Mouse (Mus musculus) small intestine, adult 2 months (tissue): ENCODE results near the gene Ccdc92b. TPM values are rescaled to one million over a fixed set of nuclear protein-coding genes. Genes with fewer than 3 reads are reported as not detected.
A peak's percentile ranks its signal among the peaks of the same experiment; 100 is the strongest.

Source experiments
- H3K27ac ChIP-seq: fragments of 200-500 bp; 2 replicates; pipeline ENCODE4 v1.5.1; 2012; ENCODE audit warnings: low read depth, low read length, control low read depth, inconsistent platforms; ENCODE audit not compliant: insufficient read depth
- H3K27me3 ChIP-seq: fragments of 200-500 bp; 2 replicates; pipeline ENCODE4 v1.6.1; 2012; ENCODE audit warnings: mild to moderate bottlenecking, moderate library complexity, low read length, inconsistent platforms; ENCODE audit not compliant: control insufficient read depth, insufficient read depth
- H3K36me3 ChIP-seq: fragments of 200-500 bp; 2 replicates; pipeline ENCODE4 v1.6.1; 2012; ENCODE audit warnings: mild to moderate bottlenecking, low read length, control low read depth, inconsistent platforms; ENCODE audit not compliant: control insufficient read depth, insufficient read depth
- H3K4me1 ChIP-seq: fragments of 200-500 bp; 2 replicates; pipeline ENCODE4 v1.6.1; 2012; ENCODE audit warnings: low read length, inconsistent platforms, mixed read lengths; ENCODE audit not compliant: control insufficient read depth, insufficient read depth, insufficient read length
- H3K4me3 ChIP-seq: fragments of 200-500 bp; 2 replicates; pipeline ENCODE4 v1.5.1; 2012; ENCODE audit warnings: low read depth, mild to moderate bottlenecking, control low read depth, inconsistent platforms, low read length, moderate library complexity
- CTCF ChIP-seq: fragments of 200-500 bp; IDR thresholded peaks from 2 replicates; pipeline ENCODE4 v1.5.1; 2012; ENCODE audit warnings: low read depth, mild to moderate bottlenecking, control low read depth, inconsistent platforms, low read length, moderate library complexity, mixed read lengths; ENCODE audit not compliant: insufficient replicate concordance, insufficient read length; ENCODE audit errors: extremely low read depth
- POLR2A ChIP-seq: fragments of 200-500 bp; IDR thresholded peaks from 2 replicates; pipeline ENCODE4 v1.6.1; 2012; ENCODE audit warnings: low read depth, mild to moderate bottlenecking, control low read depth, inconsistent platforms, low read length, moderate library complexity
- WGBS: fragments of 180-500 bp; shearing (Covaris S2); methylation state at CpG from one replicate; pipeline ENCODE4 v1.1.7; 2018; 5-methylcytosine and 5-hydroxymethylcytosine counted together
- polyA plus RNA-seq: library from polyadenylated mRNA; depleted of rRNA; stranded (reverse); fragments of >200 nt; gene quantifications from 2 replicates; pipeline ENCODE4 v1.2.3, GENCODE M21; 2012

Ccdc92b gene
- polyA plus RNA-seq, 1 experiment, result 0.77 TPM

DNA sequence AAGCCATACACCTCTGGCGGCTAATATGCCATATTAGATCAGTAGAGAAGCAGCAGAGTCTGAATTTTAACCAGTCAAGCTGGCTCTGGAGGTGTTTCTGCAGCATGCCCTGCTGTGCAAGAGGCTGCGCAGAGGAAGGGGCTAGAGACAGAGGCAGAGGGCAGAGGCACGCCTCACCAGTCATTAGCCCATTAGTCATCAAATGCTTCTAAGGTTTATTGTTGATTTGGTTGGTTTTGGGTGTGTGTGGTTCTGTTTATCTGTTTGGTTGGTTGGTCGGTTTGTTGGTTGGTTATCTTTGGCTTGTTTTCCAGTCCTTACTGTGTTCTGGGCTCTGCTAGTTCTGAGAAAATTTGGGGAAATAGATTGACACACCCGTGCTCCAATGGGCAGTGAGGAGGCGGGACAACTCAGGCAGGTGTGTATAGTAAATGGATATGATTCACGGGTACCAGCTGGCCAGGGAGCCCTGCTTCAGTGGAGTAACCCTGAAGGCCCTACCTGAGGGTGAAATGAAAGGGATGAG, 35.5 kb upstream of the Ccdc92b start:
- WGBS, result 59% methylated on average over 7 of the region's 7 CpGs
- no peaks in the 10 kb centered on the region for H3K4me1 ChIP-seq
- no peak for TF ChIP-seq POLR2A
- no peak for TF ChIP-seq CTCF
- H3K36me3 ChIP-seq, result no peaks in the 10 kb centered on the region
- H3K27ac ChIP-seq, result no peak overlapping the region
- H3K27me3 ChIP-seq, result no peaks in the 10 kb centered on the region
- H3K4me3 ChIP-seq, result no peak overlapping the region

- Histone ChIP-seq H3K27me3 (peaks cover 11% of the 10 kb centered on the region), H3K4me1 (peaks cover 7% of the 10 kb centered on the region; the same call in 1 of the 2 replicates), H3K27ac (no peak overlapping the region), H3K4me3 (no peak overlapping the region), H3K36me3 (no peaks in the 10 kb centered on the region)
- WGBS, result 61% methylated on average over 10 of the region's 10 CpGs
- TF ChIP-seq POLR2A (no peak), CTCF (no peak)
These were observed 34.3 kb upstream of the Ccdc92b start for GRCm38 (mm10) chr11:74584946-74585723.

DNA sequence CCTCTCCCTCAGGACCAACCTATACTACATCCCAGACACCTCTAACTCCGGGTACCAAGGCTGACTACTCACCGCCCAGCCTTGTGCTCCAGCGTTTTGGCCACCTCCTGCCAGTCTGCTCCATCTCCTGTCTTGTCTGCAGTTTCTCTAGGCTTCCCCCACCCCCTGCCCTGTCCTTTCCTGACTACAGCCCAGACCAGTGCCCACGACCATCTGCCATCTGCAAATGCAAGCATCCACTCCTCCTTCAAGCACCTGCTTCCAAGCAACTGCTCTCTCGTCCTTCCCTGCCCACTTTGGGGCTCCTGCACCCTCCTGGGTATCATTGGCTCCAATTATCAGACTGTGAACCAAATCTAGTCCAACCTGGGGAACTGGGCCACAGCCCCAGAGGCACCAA, 33.0 kb upstream of the Ccdc92b start:
- 66% methylated on average over 5 of the region's 5 CpGs for WGBS
- no peak overlapping the region for H3K27ac ChIP-seq
- TF ChIP-seq CTCF (no peak), POLR2A (no peak)
- H3K4me3 ChIP-seq, result no peak overlapping the region
- peaks cover 20% of the 10 kb centered on the region for H3K27me3 ChIP-seq
- no peaks in the 10 kb centered on the region for H3K36me3 ChIP-seq
- H3K4me1 ChIP-seq, result peaks cover 7% of the 10 kb centered on the region; the same call in 1 of the 2 replicates

- TF ChIP-seq CTCF (no peak), POLR2A (no peak)
- Histone ChIP-seq H3K36me3 (no peaks in the 10 kb centered on the region), H3K27ac (no peak overlapping the region), H3K4me3 (peak overlapping the region; percentile 65), H3K27me3 (peaks cover 20% of the 10 kb centered on the region), H3K4me1 (peaks cover 13% of the 10 kb centered on the region; the same call in 1 of the 2 replicates)
- WGBS, result 4% methylated on average over 65 of the region's 66 CpGs
These were observed 29.8 kb upstream of the Ccdc92b start for GRCm38 (mm10) chr11:74589401-74590238.

DNA sequence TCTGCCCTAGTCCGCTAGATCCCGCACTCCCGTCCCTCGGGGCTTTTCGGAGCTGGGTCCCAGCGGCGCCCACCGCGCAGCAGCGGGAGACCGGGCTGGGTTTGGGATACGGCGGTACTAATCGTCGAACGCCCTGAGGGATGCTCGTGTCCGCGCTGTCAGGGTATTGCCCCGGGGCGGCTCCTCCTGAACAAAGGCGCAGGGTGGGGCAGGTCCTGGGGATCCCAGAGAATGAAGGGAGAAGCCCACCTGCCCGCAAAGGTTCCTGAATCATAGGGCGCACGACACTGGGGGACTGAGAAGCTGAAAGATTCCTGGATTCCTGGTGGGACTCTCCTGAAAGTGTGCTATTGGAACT, 29.2 kb upstream of the Ccdc92b start:
- WGBS, result 1% methylated on average over 25 of the region's 25 CpGs
- Histone ChIP-seq H3K4me1 (peaks cover 13% of the 10 kb centered on the region; the same call in 1 of the 2 replicates), H3K36me3 (no peaks in the 10 kb centered on the region), H3K27me3 (peaks cover 20% of the 10 kb centered on the region), H3K27ac (no peak overlapping the region), H3K4me3 (peak overlapping the region; percentile 65)
- TF ChIP-seq POLR2A (no peak), CTCF (no peak)

- TF ChIP-seq POLR2A (no peak), CTCF (no peak)
- H3K27ac ChIP-seq, result no peak overlapping the region
- H3K27me3 ChIP-seq, result peaks cover 20% of the 10 kb centered on the region
- peaks cover 13% of the 10 kb centered on the region; the same call in 1 of the 2 replicates for H3K4me1 ChIP-seq
- 44% methylated on average over 13 of the region's 13 CpGs for WGBS
- no peaks in the 10 kb centered on the region for H3K36me3 ChIP-seq
- H3K4me3 ChIP-seq, result no peak overlapping the region
These were observed 28.7 kb upstream of the Ccdc92b start for GRCm38 (mm10) chr11:74590691-74591090.

GRCm38 (mm10) chr11:74592246-74592645, 27.2 kb upstream of the Ccdc92b start:
- Histone ChIP-seq H3K4me3 (no peak overlapping the region), H3K36me3 (no peaks in the 10 kb centered on the region), H3K4me1 (peaks cover 25% of the 10 kb centered on the region; the same call in 1 of the 2 replicates), H3K27me3 (peaks cover 20% of the 10 kb centered on the region), H3K27ac (no peak overlapping the region)
- TF ChIP-seq CTCF (no peak), POLR2A (no peak)
- WGBS, result 75% methylated on average over 3 of the region's 3 CpGs
